Mouse (Mus musculus): ENCODE measurements around the gene Ihh.

- TF ChIP-seq POLR2A (IDR thresholded peaks at IDR 0.05; ENCODE audit: control insufficient read depth, extremely low read depth, insufficient read depth, low read length, poor library complexity) (no peak), CTCF (IDR thresholded peaks at IDR 0.05; ENCODE audit: borderline replicate concordance, control insufficient read depth, extremely low read depth, insufficient read depth, low read length, poor library complexity) (no peak)
Measured at GRCm38 (mm10) chr1:75000496-75000895, 49.0 kb upstream of the Ihh start.

Measured in thymus, adult 2 months (tissue).